Mouse (Mus musculus) embryonic fibroblast, embryonic 13.5 days (primary cell): ENCODE results near the gene Pgs1. TPM values are rescaled to one million over a fixed set of nuclear protein-coding genes. Genes with fewer than 3 reads are reported as not detected.

Experiments
- H3K27ac ChIP-seq: 2 replicates; pipeline ENCODE4 v1.5.1; 2012; ENCODE audit warnings: low read length, control low read depth, inconsistent platforms; ENCODE audit not compliant: insufficient read depth
- H3K4me1 ChIP-seq: 2 replicates; pipeline ENCODE4 v1.6.1; 2011; ENCODE audit warnings: low read length; ENCODE audit not compliant: control insufficient read depth, insufficient read depth
- H3K4me3 ChIP-seq: 2 replicates; pipeline ENCODE4 v1.5.1; 2011; ENCODE audit warnings: mild to moderate bottlenecking, control low read depth, low read length; ENCODE audit not compliant: insufficient read depth
- CTCF ChIP-seq: IDR thresholded peaks from 2 replicates; pipeline ENCODE4 v1.5.1; 2011; ENCODE audit warnings: mild to moderate bottlenecking, control low read depth, low read length, moderate library complexity, borderline replicate concordance; ENCODE audit not compliant: insufficient read depth
- POLR2A ChIP-seq: IDR thresholded peaks from 2 replicates; pipeline ENCODE4 v1.6.1; 2011; ENCODE audit warnings: low read depth, mild to moderate bottlenecking, control low read depth, low read length, moderate library complexity
- polyA plus RNA-seq: library from polyadenylated mRNA; stranded (reverse); fragments of >200 nt; gene quantifications from 2 replicates; pipeline ENCODE4 v1.2.4, GENCODE M21; 2011; ENCODE audit warnings: low read depth; ENCODE audit not compliant: missing spikeins, insufficient read length

Pgs1 gene
- polyA plus RNA-seq, 1 experiment: 29.5 TPM

- peak overlapping the region; percentile 77 for H3K27ac ChIP-seq
- peaks cover 2% of the 10 kb centered on the region; the same call in 1 of the 2 replicates for H3K4me1 ChIP-seq
- TF ChIP-seq POLR2A (no peak), CTCF (no peak)
- H3K4me3 ChIP-seq: no peak overlapping the region
Observed at GRCm38 (mm10) chr11:117974327-117975125, 11.6 kb upstream of the Pgs1 start.

GRCm38 (mm10) chr11:117975211-117975967, 10.7 kb upstream of the Pgs1 start:
- TF ChIP-seq POLR2A (no peak), CTCF (no peak)
- H3K4me1 ChIP-seq: peaks cover 2% of the 10 kb centered on the region; the same call in 1 of the 2 replicates
- no peak overlapping the region for H3K4me3 ChIP-seq
- H3K27ac ChIP-seq: peak overlapping the region; percentile 77

GRCm38 (mm10) chr11:117976081-117976582, 10.0 kb upstream of the Pgs1 start:
- no peak overlapping the region for H3K4me3 ChIP-seq
- TF ChIP-seq CTCF: no peak
- no peak for TF ChIP-seq POLR2A
- H3K4me1 ChIP-seq: peaks cover 2% of the 10 kb centered on the region; the same call in 1 of the 2 replicates
- H3K27ac ChIP-seq: peak overlapping the region; percentile 77

- Histone ChIP-seq H3K27ac (no peak overlapping the region), H3K4me3 (no peak overlapping the region), H3K4me1 (peaks cover 2% of the 10 kb centered on the region; the same call in 1 of the 2 replicates)
- TF ChIP-seq CTCF: no peak
- no peak for TF ChIP-seq POLR2A
Observed at GRCm38 (mm10) chr11:117977694-117978360, 8.3 kb upstream of the Pgs1 start.

- Histone ChIP-seq H3K4me1 (peaks cover 5% of the 10 kb centered on the region; the same call in 1 of the 2 replicates), H3K4me3 (no peak overlapping the region), H3K27ac (no peak overlapping the region)
- TF ChIP-seq CTCF (no peak), POLR2A (no peak)
Observed at GRCm38 (mm10) chr11:117979388-117979787, 6.7 kb upstream of the Pgs1 start.

- H3K4me3 ChIP-seq: no peak overlapping the region
- peaks cover 3% of the 10 kb centered on the region; the same call in 1 of the 2 replicates for H3K4me1 ChIP-seq
- no peak overlapping the region for H3K27ac ChIP-seq
- TF ChIP-seq POLR2A (no peak), CTCF (no peak)
Observed at GRCm38 (mm10) chr11:117982426-117982825, 3.7 kb upstream of the Pgs1 start.

GRCm38 (mm10) chr11:117983770-117984169, 2.3 kb upstream of the Pgs1 start:
- Histone ChIP-seq H3K4me3 (no peak overlapping the region), H3K4me1 (peaks cover 8% of the 10 kb centered on the region; the same call in 1 of the 2 replicates), H3K27ac (no peak overlapping the region)
- TF ChIP-seq POLR2A (no peak), CTCF (no peak)

GRCm38 (mm10) chr11:117987032-117987451, 950 bp downstream of the Pgs1 start:
- H3K4me1 ChIP-seq: peaks cover 28% of the 10 kb centered on the region
- TF ChIP-seq CTCF (no peak), POLR2A (no peak)
- peak overlapping the region; percentile 97 for H3K4me3 ChIP-seq
- H3K27ac ChIP-seq: peak overlapping the region; percentile 93

GRCm38 (mm10) chr11:117987968-117988367, 1.9 kb downstream of the Pgs1 start:
- peaks cover 31% of the 10 kb centered on the region for H3K4me1 ChIP-seq
- peak overlapping the region; percentile 97 for H3K4me3 ChIP-seq
- peak overlapping the region; percentile 93; the same call in 1 of the 2 replicates for H3K27ac ChIP-seq
- no peak for TF ChIP-seq POLR2A
- TF ChIP-seq CTCF: no peak
